Mouse (Mus musculus) small intestine, adult 2 months (tissue): ENCODE measurements around the gene Prkd3.

Source experiments
- CTCF ChIP-seq: fragments of 200-500 bp; IDR thresholded peaks from 2 replicates; pipeline ENCODE4 v1.5.1; 2012; ENCODE audit warnings: low read depth, mild to moderate bottlenecking, control low read depth, inconsistent platforms, low read length, moderate library complexity, mixed read lengths; ENCODE audit not compliant: insufficient replicate concordance, insufficient read length; ENCODE audit errors: extremely low read depth
- POLR2A ChIP-seq: fragments of 200-500 bp; IDR thresholded peaks from 2 replicates; pipeline ENCODE4 v1.6.1; 2012; ENCODE audit warnings: low read depth, mild to moderate bottlenecking, control low read depth, inconsistent platforms, low read length, moderate library complexity

GRCm38 (mm10) chr17:78999745-79000270 is 20.8 kb downstream of the Prkd3 start:
- no peak for TF ChIP-seq POLR2A
- TF ChIP-seq CTCF: no peak
